Mouse (Mus musculus) cerebellum, adult 2 months (tissue): ENCODE results near the gene Dcst2.

ENCODE experiments used
- CTCF ChIP-seq: fragments of 200-500 bp; IDR thresholded peaks from 2 replicates; pipeline ENCODE4 v1.5.1; 2011; ENCODE audit warnings: low read depth, mild to moderate bottlenecking, control low read depth, low read length, moderate library complexity, borderline replicate concordance; ENCODE audit not compliant: insufficient read depth
- POLR2A ChIP-seq: fragments of 200-500 bp; IDR thresholded peaks from 2 replicates; pipeline ENCODE4 v1.6.1; 2011; ENCODE audit warnings: low read length, control low read depth, borderline replicate concordance; ENCODE audit not compliant: insufficient read depth

GRCm38 (mm10) chr3:89332476-89332875 is 29.3 kb upstream of the Dcst2 start:
- TF ChIP-seq POLR2A = no peak
- TF ChIP-seq CTCF = no peak
